ENCODE assay signal across 16 mouse cellular contexts in the genomic region with DNA sequence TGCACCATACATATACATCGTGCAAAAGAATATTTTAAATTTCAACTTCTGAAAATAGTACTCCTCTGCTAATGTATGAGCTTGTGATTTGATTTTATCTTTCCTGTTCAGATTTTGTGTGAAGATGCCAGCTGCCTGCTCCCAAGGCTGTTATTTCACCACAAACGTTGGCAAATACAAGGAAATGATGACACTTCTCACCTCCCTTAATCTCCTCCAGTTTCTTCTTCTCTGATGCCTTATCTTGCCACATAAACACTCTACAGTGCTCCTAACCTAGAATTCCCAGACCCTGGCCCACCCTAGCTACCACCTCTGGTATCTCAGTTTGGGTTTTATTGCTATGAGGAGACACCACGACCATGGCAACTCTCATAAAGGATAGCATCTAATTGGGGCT.
"Had no signal": no experiment of that assay in that cellular context is flagged by ENCODE, and none has a peak within 500 bp of the region (broad histone marks: within the 10 kb centered on the region; RNA-seq: fewer than 3 reads in every experiment).

No protein-coding gene starts in this region.

- H3K36me3 ChIP-seq: neural tube, embryonic 13.5 days; neural tube, embryonic 15.5 days; stomach, embryonic 15.5 days had no signal

- H3K4me2 ChIP-seq: neural tube, embryonic 13.5 days; neural tube, embryonic 15.5 days; stomach, embryonic 15.5 days had no signal

- DNase-seq: retina, postnatal 1 day; right cerebral cortex, adult 18-20 months; right cerebral cortex, postnatal 14 days; right cerebral cortex, postnatal 25 days; right cerebral cortex, postnatal 4 days; spleen, adult 18-20 months; thymus, adult 18-20 months; thymus, adult 2 months; thymus, postnatal 14 days; thymus, postnatal 25 days; thymus, postnatal 36 days; thymus, postnatal 4 days had no signal

- H3K4me3 ChIP-seq: neural tube, embryonic 13.5 days; neural tube, embryonic 15.5 days; stomach, embryonic 15.5 days had no signal

- H3K4me1 ChIP-seq: neural tube, embryonic 13.5 days; neural tube, embryonic 15.5 days; stomach, embryonic 15.5 days had no signal

- H3K9ac ChIP-seq: neural tube, embryonic 13.5 days; neural tube, embryonic 15.5 days; stomach, embryonic 15.5 days had no signal

- H3K9me3 ChIP-seq: neural tube, embryonic 13.5 days; neural tube, embryonic 15.5 days; stomach, embryonic 15.5 days had no signal

- H3K27ac ChIP-seq: neural tube, embryonic 13.5 days; neural tube, embryonic 15.5 days; stomach, embryonic 15.5 days; stomach, postnatal 0 days had no signal

- H3K27me3 ChIP-seq: neural tube, embryonic 13.5 days; neural tube, embryonic 15.5 days; stomach, embryonic 15.5 days had no signal
